Comparison of ENCODE assay signal across 8 mouse cellular contexts in genomic region chr8:62952481-62952880, GRCm38 (mm10). TPM values are rescaled to one million over a fixed set of nuclear protein-coding genes. Genes with fewer than 3 reads are reported as not detected.
DNase-seq lines count a peak whose midpoint lies in the region; ATAC-seq lines count a peak whose summit lies in the region.

No protein-coding gene starts in this region.

- 0 out of 2 replicates have a peak overlapping the region, but pooled peaks have one; percentile 51 for H3K4me3 ChIP-seq in kidney, embryonic 15.5 days (replicated peaks)
- peak overlapping the region; percentile 71 for H3K4me3 ChIP-seq in forebrain, embryonic 15.5 days

- intact Hi-C loops in left cerebral cortex, postnatal 14 days (cut with DNase I): no loop called here

- H3K9ac ChIP-seq in kidney, embryonic 15.5 days: no peak overlapping the region
- no peak overlapping the region for H3K9ac ChIP-seq in forebrain, embryonic 15.5 days (replicated peaks)

- no peak overlapping the region for H3K27ac ChIP-seq in kidney, embryonic 15.5 days
- no peak overlapping the region for H3K27ac ChIP-seq in forebrain, embryonic 15.5 days (replicated peaks)

- H3K27me3 ChIP-seq in kidney, embryonic 15.5 days: peaks cover 16% of the 10 kb centered on the region
- H3K27me3 ChIP-seq in forebrain, embryonic 15.5 days: peaks cover 7% of the 10 kb centered on the region; the same call in 1 of the 2 replicates

- no peaks in the 10 kb centered on the region for H3K36me3 ChIP-seq in kidney, embryonic 15.5 days
- no peaks in the 10 kb centered on the region for H3K36me3 ChIP-seq in forebrain, embryonic 15.5 days

- H3K4me1 ChIP-seq in kidney, embryonic 15.5 days: peaks cover 10% of the 10 kb centered on the region; the same call in 1 of the 2 replicates
- H3K4me1 ChIP-seq in forebrain, embryonic 15.5 days: peaks cover 12% of the 10 kb centered on the region

- 20% methylated on average over 3 of the region's 3 CpGs for WGBS in kidney, embryonic 15.5 days
- 13% methylated on average over 3 of the region's 3 CpGs for WGBS in forebrain, embryonic 15.5 days

- no peak for DNase-seq in kidney, postnatal 25 days
- DNase-seq in left cerebral cortex, postnatal 14 days (ENCODE audit: low spot score in 2 of 2): peak; percentile 3 to 14
- DNase-seq in retina, postnatal 1 day: peak; percentile 41
- DNase-seq in ovary, postnatal 10 days (ENCODE audit: low spot score): no peak
- no peak for DNase-seq in spleen, postnatal 14 days (ENCODE audit: low spot score in 2 of 2)
- no peak for DNase-seq in kidney, adult 11 months

- ATAC-seq in kidney, embryonic 15.5 days (replicated peaks; ENCODE audit: low FRiP score): no peak
- ATAC-seq in forebrain, embryonic 15.5 days (replicated peaks): 0 out of 2 replicates have a peak, but pooled peaks have one; percentile 26

- no peaks in the 10 kb centered on the region for H3K9me3 ChIP-seq in kidney, embryonic 15.5 days (replicated peaks)
- H3K9me3 ChIP-seq in forebrain, embryonic 15.5 days: no peaks in the 10 kb centered on the region

- peak overlapping the region; percentile 89 for H3K4me2 ChIP-seq in kidney, embryonic 15.5 days
- peak overlapping the region; percentile 98 for H3K4me2 ChIP-seq in forebrain, embryonic 15.5 days (replicated peaks)

RNA-seq across cellular contexts. Expression of gene Spock3, which starts 1.7 kb away (rescaled TPM):
- 3.0 and 4.5 TPM in 2 replicates for polyA plus RNA-seq in kidney, embryonic 15.5 days (2015; fragmentation: Nextera tagmentation; extraction: Ambion mirVana)
- 15.6 and 19.2 TPM in 2 replicates for polyA plus RNA-seq in forebrain, embryonic 15.5 days (2015; fragmentation: Nextera tagmentation; extraction: Ambion mirVana)
- total RNA-seq in left cerebral cortex, postnatal 14 days (2021): 10 to 100 TPM; 78.2 to 83.5 TPM

Comparison
In these comparisons a context has a peak if more than half of its experiments do, and no peak if none do; other contexts are left out.
1. DNase-seq: peak in left cerebral cortex, postnatal 14 days (2 of 2) and retina, postnatal 1 day (single experiment); none in kidney, postnatal 25 days (0 of 2), ovary, postnatal 10 days (single experiment), spleen, postnatal 14 days (0 of 2) and kidney, adult 11 months (single experiment).